Mouse (Mus musculus): ENCODE data around the gene Jak1.

GRCm38 (mm10) chr4:101197421-101198170 lies 67.5 kb downstream of the Jak1 start:
- TF ChIP-seq TAL1 (IDR thresholded peaks at IDR 0.05; ENCODE audit: low read length): no peak
- no peak for TF ChIP-seq GATA1 (IDR thresholded peaks at IDR 0.05; ENCODE audit: low read length)

Measured in erythroblast, embryonic 14.5 days (primary cell).